Mouse (Mus musculus) midbrain, embryonic 10.5 days (tissue): Measurements from ENCODE around the gene Dlg4. TPM values are rescaled to one million over a fixed set of nuclear protein-coding genes. Genes with fewer than 3 reads are reported as not detected.

Experiments
- DNase-seq: peaks from one replicate; pipeline ENCODE4 v3.0.0-alpha.2; 2017; ENCODE audit warnings: low spot score
- H3K27ac ChIP-seq: fragments of 300-500 bp; sonication (generic); replicated peaks from 2 replicates; pipeline ENCODE4 v1.5.1; 2016; ENCODE audit warnings: mild to moderate bottlenecking
- H3K27me3 ChIP-seq: fragments of 300-500 bp; sonication (generic); 2 replicates; pipeline ENCODE4 v1.6.1; 2016; ENCODE audit warnings: low read depth, mild to moderate bottlenecking; ENCODE audit not compliant: poor library complexity, severe bottlenecking
- H3K36me3 ChIP-seq: fragments of 300-500 bp; sonication (generic); 2 replicates; pipeline ENCODE4 v1.6.1; 2016; ENCODE audit warnings: mild to moderate bottlenecking, moderate library complexity
- H3K4me1 ChIP-seq: fragments of 300-500 bp; sonication (generic); 2 replicates; pipeline ENCODE4 v1.6.1; 2016
- H3K4me3 ChIP-seq: fragments of 300-500 bp; sonication (generic); 2 replicates; pipeline ENCODE4 v1.5.1; 2016; ENCODE audit warnings: mild to moderate bottlenecking, moderate library complexity
- H3K9me3 ChIP-seq: fragments of 300-500 bp; sonication (generic); replicated peaks from 2 replicates; pipeline ENCODE4 v1.6.1; 2016; ENCODE audit warnings: mild to moderate bottlenecking
- WGBS: fragments of 180-500 bp; shearing (Covaris S2); methylation state at CpG from one replicate; pipeline ENCODE4 v1.1.7; 2016; 5-methylcytosine and 5-hydroxymethylcytosine counted together
- polyA plus RNA-seq: library from polyadenylated mRNA; unstranded; fragments of >200 nt; fragmentation: Nextera tagmentation; extraction: Ambion mirVana; gene quantifications from 2 replicates; pipeline ENCODE4 v1.2.1, GENCODE M21; 2016

Gene Dlg4
- polyA plus RNA-seq, 1 experiment from 2014 or later: 16.6 TPM

GRCm38 (mm10) chr11:69984431-69984830 lies 32.3 kb upstream of the Dlg4 start:
- peak overlapping the region; percentile 4; the same call in 1 of the 2 replicates for H3K4me3 ChIP-seq
- peaks cover 65% of the 10 kb centered on the region for H3K36me3 ChIP-seq
- peaks cover 30% of the 10 kb centered on the region for H3K4me1 ChIP-seq
- no peak overlapping the region for H3K27ac ChIP-seq
- no peaks in the 10 kb centered on the region for H3K27me3 ChIP-seq
- no peaks in the 10 kb centered on the region for H3K9me3 ChIP-seq
- no peak for DNase-seq
- WGBS: 92% methylated on average over 8 of the region's 8 CpGs

GRCm38 (mm10) chr11:69989949-69990348 lies 26.8 kb upstream of the Dlg4 start:
- Histone ChIP-seq H3K4me1 (peaks cover 24% of the 10 kb centered on the region), H3K9me3 (no peaks in the 10 kb centered on the region), H3K4me3 (0 out of 2 replicates have a peak overlapping the region, but pooled peaks have one; percentile 0), H3K27me3 (no peaks in the 10 kb centered on the region), H3K27ac (no peak overlapping the region), H3K36me3 (peaks cover 74% of the 10 kb centered on the region)
- WGBS: 93% methylated on average over 8 of the region's 8 CpGs
- DNase-seq: no peak

GRCm38 (mm10) chr11:69990850-69991691 lies 25.7 kb upstream of the Dlg4 start, which contains the start of gene Gabarap:
Gabarap (plus strand) TSS chr11:69991143.
- peak; percentile 94 for DNase-seq
- WGBS: under 1% methylated on average over 40 of the region's 40 CpGs
- Histone ChIP-seq H3K4me1 (peaks cover 27% of the 10 kb centered on the region), H3K9me3 (no peaks in the 10 kb centered on the region), H3K4me3 (peak within 1 kb of the TSS; percentile 82), H3K36me3 (peaks cover 65% of the 10 kb centered on the region), H3K27ac (peak within 1 kb of the TSS; percentile 94), H3K27me3 (no peaks in the 10 kb centered on the region)

- H3K4me1 ChIP-seq: peaks cover 27% of the 10 kb centered on the region
- H3K27ac ChIP-seq: peak overlapping the region; percentile 94
- no peaks in the 10 kb centered on the region for H3K27me3 ChIP-seq
- WGBS: under 1% methylated on average over 15 of the region's 15 CpGs
- peak overlapping the region; percentile 82 for H3K4me3 ChIP-seq
- peaks cover 58% of the 10 kb centered on the region for H3K36me3 ChIP-seq
- DNase-seq: no peak
- H3K9me3 ChIP-seq: no peaks in the 10 kb centered on the region
These were observed 25.0 kb upstream of the Dlg4 start for GRCm38 (mm10) chr11:69991711-69992110.

- H3K36me3 ChIP-seq: peaks cover 52% of the 10 kb centered on the region
- WGBS: 89% methylated on average over 10 of the region's 10 CpGs
- H3K4me3 ChIP-seq: peak overlapping the region; percentile 82
- no peak for DNase-seq
- H3K9me3 ChIP-seq: no peaks in the 10 kb centered on the region
- H3K27me3 ChIP-seq: no peaks in the 10 kb centered on the region
- H3K4me1 ChIP-seq: peaks cover 33% of the 10 kb centered on the region
- H3K27ac ChIP-seq: peak overlapping the region; percentile 55; the same call in 1 of the 2 replicates
These were observed 24.3 kb upstream of the Dlg4 start for GRCm38 (mm10) chr11:69992396-69992795.

- Histone ChIP-seq H3K36me3 (peaks cover 50% of the 10 kb centered on the region), H3K27ac (no peak overlapping the region), H3K27me3 (no peaks in the 10 kb centered on the region), H3K9me3 (no peaks in the 10 kb centered on the region), H3K4me3 (peak overlapping the region; percentile 82; the same call in 1 of the 2 replicates), H3K4me1 (peaks cover 39% of the 10 kb centered on the region)
- WGBS: 90% methylated on average over 3 of the region's 3 CpGs
- DNase-seq: no peak
These were observed 23.8 kb upstream of the Dlg4 start for GRCm38 (mm10) chr11:69992932-69993331.

- no peaks in the 10 kb centered on the region for H3K27me3 ChIP-seq
- peak overlapping the region; percentile 97 for H3K4me3 ChIP-seq
- H3K9me3 ChIP-seq: no peaks in the 10 kb centered on the region
- WGBS: 88% methylated on average over 11 of the region's 11 CpGs
- H3K27ac ChIP-seq: no peak overlapping the region
- no peak for DNase-seq
- H3K4me1 ChIP-seq: peaks cover 53% of the 10 kb centered on the region
- peaks cover 50% of the 10 kb centered on the region for H3K36me3 ChIP-seq
These were observed 22.2 kb upstream of the Dlg4 start for GRCm38 (mm10) chr11:69994401-69995090.

- Histone ChIP-seq H3K4me1 (peaks cover 53% of the 10 kb centered on the region), H3K27me3 (no peaks in the 10 kb centered on the region), H3K9me3 (no peaks in the 10 kb centered on the region), H3K27ac (peak within 1 kb of the TSS; percentile 98), H3K4me3 (peak within 1 kb of the TSS; percentile 97), H3K36me3 (peaks cover 50% of the 10 kb centered on the region)
- WGBS: under 1% methylated on average over 36 of the region's 36 CpGs
- peak; percentile 99 for DNase-seq
These were observed 21.3 kb upstream of the Dlg4 start, which contains the start of gene Phf23 for GRCm38 (mm10) chr11:69995391-69995960. Phf23 (plus strand) TSS chr11:69995777.

GRCm38 (mm10) chr11:69996161-69997061 lies 20.3 kb upstream of the Dlg4 start:
- Histone ChIP-seq H3K4me3 (peak overlapping the region; percentile 97), H3K36me3 (peaks cover 50% of the 10 kb centered on the region), H3K9me3 (no peaks in the 10 kb centered on the region), H3K4me1 (peaks cover 56% of the 10 kb centered on the region), H3K27ac (peak overlapping the region; percentile 98), H3K27me3 (no peaks in the 10 kb centered on the region)
- 1% methylated on average over 60 of the region's 66 CpGs for WGBS
- DNase-seq: peak; percentile 53

GRCm38 (mm10) chr11:69997070-69997509 lies 19.7 kb upstream of the Dlg4 start:
- no peaks in the 10 kb centered on the region for H3K9me3 ChIP-seq
- H3K36me3 ChIP-seq: peaks cover 54% of the 10 kb centered on the region
- peaks cover 63% of the 10 kb centered on the region for H3K4me1 ChIP-seq
- peak overlapping the region; percentile 97 for H3K4me3 ChIP-seq
- WGBS: under 1% methylated on average over 41 of the region's 44 CpGs
- H3K27ac ChIP-seq: peak overlapping the region; percentile 98
- no peaks in the 10 kb centered on the region for H3K27me3 ChIP-seq
- DNase-seq: peak; percentile 90

- H3K27ac ChIP-seq: no peak overlapping the region
- 92% methylated on average over 27 of the region's 27 CpGs for WGBS
- no peak for DNase-seq
- H3K27me3 ChIP-seq: no peaks in the 10 kb centered on the region
- H3K36me3 ChIP-seq: peaks cover 46% of the 10 kb centered on the region
- H3K4me3 ChIP-seq: peak overlapping the region; percentile 97
- peaks cover 73% of the 10 kb centered on the region for H3K4me1 ChIP-seq
- no peaks in the 10 kb centered on the region for H3K9me3 ChIP-seq
These were observed 17.9 kb upstream of the Dlg4 start for GRCm38 (mm10) chr11:69998567-69999491.
